Mouse (Mus musculus): ENCODE results near the gene Gm21987.
"Not testable (repeated sequence)": the region's sequence is repeated elsewhere in the genome, so short reads cannot be mapped to it uniquely, and the experiment has no call there.

Gene Gm21987

DNA sequence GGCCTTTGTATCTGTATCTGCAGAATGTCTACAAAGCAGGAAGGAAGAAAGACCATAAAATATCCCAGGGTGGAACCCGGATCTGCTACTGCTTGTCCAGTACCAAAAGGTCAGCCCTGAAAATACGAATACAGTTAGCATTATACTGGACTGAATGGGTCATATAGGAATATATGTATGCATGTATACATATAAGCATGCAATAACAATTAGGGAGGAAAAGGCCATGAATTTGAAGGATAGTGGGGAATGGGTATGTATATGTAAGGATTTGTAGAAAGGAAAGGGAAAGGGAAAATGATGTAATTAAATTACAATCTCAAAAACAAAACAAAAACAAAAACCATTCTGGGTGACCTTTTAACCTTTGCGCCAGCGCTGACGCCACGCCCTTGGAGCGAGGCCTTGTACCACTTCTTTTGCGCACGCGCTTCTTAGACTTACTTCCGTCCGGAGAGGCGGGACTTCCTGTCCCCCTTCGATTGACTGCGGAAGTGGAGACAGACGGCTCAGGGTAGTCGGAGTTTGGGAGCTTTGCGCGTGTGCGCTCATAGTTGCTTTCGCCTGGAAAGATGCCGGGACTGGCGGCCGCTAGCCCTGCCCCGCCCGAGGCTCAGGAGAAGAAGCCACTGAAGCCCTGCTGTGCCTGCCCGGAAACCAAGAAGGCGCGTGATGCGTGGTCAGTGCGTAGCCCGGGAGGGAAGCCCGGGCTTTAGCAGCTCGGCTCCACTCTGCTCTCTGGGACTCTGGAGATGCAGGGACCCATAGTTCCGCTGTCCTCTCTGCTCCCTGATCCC, at the start of gene Gm21987, which contains the start of gene Cox17:
Gm21987 (plus strand) TSS at position 512 of the 797 bp plus-strand sequence.
Cox17 (plus strand) TSS at position 463 of the 797 bp plus-strand sequence.
- peak; percentile 95 for DNase-seq (ENCODE audit: low spot score)

DNA sequence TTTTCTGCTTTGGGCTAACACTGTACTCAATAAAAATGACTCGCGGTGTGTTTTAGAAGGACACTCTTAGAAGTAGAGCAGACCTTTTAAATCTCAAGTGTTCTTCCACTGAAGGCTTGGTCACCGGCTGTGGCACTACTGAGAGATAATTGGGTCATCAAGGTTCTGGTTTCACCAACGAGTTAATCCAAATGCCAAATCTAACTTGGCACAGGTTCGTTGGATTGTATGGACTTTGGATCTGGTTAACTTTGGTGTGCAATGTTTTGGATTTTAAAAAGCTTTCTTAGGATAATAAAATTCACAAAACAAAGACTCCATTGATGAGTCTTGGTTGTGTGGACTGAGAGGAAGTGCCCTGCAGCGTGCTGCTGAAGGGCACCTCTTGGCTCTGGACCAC, 48.4 kb upstream of the Gm21987 start:
- DNase-seq (ENCODE audit: low spot score), result no peak

- DNase-seq (ENCODE audit: low spot score), result no peak
Measured at GRCm38 (mm10) chr16:38302367-38302766, 44.5 kb upstream of the Gm21987 start.

GRCm38 (mm10) chr16:38304460-38305194, 42.2 kb upstream of the Gm21987 start:
- no peak for DNase-seq (ENCODE audit: low spot score)

GRCm38 (mm10) chr16:38306571-38307220, 40.1 kb upstream of the Gm21987 start:
- no peak for DNase-seq (ENCODE audit: low spot score)

DNA sequence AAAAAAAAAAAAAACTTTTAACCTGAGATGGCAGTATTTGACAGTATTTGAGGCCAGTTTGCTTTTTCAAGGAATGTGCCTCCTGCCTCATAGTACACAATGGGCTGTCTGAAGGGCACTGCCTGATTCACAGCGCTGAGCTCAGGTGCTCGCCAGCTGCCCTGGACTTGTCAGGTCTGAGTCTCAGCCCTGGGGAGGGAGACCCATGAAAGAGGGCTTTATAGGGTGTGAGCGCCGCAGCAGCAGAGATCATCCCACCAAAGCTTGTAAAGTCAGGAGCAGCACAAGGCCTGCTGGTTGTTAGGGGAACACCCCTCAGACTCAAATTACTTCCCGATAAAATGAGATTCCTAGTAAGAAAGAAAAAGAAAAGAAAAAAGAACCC, 39.6 kb upstream of the Gm21987 start:
- DNase-seq (ENCODE audit: low spot score), result no peak

DNA sequence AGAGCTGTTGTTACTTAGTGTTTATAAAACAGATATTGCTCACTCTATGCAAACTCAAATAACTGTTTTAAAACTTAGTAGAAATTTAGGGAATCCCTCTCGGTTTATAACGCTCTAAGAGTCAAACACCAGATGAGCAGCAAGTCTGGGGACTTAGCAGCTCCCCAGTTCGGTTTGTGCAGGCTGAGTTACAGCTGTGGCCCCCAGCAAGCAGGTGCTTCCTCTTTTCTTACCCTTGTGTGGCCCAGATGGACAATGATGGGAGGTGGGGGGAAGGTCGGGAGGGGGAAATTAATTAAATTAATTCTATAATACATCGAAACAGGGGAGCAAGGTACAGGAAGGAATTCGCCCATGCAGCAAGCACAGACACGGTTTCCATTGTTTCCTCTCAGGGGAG, 39.2 kb upstream of the Gm21987 start:
- no peak for DNase-seq (ENCODE audit: low spot score)

GRCm38 (mm10) chr16:38308195-38308594, 38.6 kb upstream of the Gm21987 start:
- DNase-seq (ENCODE audit: low spot score), result no peak

DNA sequence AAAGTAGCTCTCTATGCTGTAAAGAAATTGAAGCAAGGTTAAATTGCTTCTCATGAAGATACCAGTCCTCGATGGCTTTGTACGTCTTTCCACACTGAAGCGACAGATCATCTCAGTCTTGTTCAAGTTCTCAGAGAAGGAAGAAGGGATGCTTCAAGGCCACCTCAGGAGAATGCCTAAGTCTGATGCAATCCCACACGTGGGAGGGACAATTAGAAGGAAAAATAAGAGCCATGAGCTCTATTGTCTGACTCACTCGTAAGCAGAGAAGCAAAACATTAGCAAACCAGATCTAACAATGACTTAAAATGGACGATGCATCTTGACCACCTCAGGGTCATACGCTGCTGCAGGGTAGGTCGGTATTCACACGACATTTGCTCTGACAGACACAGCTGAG, 28.3 kb upstream of the Gm21987 start:
- no peak for DNase-seq (ENCODE audit: low spot score)

DNA sequence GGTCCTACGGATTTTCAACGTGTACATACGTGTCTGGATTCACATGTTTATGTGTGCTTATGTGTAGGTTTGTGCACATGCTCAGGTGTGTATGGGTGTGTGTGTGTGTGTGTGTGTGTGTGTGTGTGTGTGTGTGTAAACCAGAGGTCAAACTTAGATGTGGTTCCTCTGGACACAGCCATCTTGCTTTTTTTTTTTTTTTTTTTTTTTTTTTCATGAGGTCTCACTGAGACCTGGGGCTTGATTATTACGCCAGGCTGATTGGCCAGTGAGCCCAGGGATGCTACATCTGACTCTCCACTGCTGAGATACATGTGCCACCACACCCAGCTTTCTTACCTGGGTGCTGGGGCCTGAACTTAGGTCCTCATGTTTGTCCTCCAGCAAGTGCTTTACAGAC, 27.8 kb upstream of the Gm21987 start:
- DNase-seq (ENCODE audit: low spot score), result no peak

GRCm38 (mm10) chr16:38321452-38321935, 25.3 kb upstream of the Gm21987 start:
- DNase-seq (ENCODE audit: low spot score), result peak; percentile 72

- DNase-seq (ENCODE audit: low spot score), result no peak
Measured at GRCm38 (mm10) chr16:38324311-38324710, 22.5 kb upstream of the Gm21987 start.

GRCm38 (mm10) chr16:38326778-38327397, 20.0 kb upstream of the Gm21987 start:
- DNase-seq (ENCODE audit: low spot score), result no peak

GRCm38 (mm10) chr16:38329340-38329739, 17.5 kb upstream of the Gm21987 start:
- no peak for DNase-seq (ENCODE audit: low spot score)

- no peak for DNase-seq (ENCODE audit: low spot score)
Measured at GRCm38 (mm10) chr16:38334431-38334830, 12.4 kb upstream of the Gm21987 start.

GRCm38 (mm10) chr16:38338077-38338476, 8.8 kb upstream of the Gm21987 start:
- DNase-seq (ENCODE audit: low spot score), result not testable (repeated sequence)

GRCm38 (mm10) chr16:38341396-38342324, 5.2 kb upstream of the Gm21987 start, which contains the start of gene Maats1:
Maats1 (minus strand) TSS chr16:38342143.
- DNase-seq (ENCODE audit: low spot score), result peak; percentile 70

DNA sequence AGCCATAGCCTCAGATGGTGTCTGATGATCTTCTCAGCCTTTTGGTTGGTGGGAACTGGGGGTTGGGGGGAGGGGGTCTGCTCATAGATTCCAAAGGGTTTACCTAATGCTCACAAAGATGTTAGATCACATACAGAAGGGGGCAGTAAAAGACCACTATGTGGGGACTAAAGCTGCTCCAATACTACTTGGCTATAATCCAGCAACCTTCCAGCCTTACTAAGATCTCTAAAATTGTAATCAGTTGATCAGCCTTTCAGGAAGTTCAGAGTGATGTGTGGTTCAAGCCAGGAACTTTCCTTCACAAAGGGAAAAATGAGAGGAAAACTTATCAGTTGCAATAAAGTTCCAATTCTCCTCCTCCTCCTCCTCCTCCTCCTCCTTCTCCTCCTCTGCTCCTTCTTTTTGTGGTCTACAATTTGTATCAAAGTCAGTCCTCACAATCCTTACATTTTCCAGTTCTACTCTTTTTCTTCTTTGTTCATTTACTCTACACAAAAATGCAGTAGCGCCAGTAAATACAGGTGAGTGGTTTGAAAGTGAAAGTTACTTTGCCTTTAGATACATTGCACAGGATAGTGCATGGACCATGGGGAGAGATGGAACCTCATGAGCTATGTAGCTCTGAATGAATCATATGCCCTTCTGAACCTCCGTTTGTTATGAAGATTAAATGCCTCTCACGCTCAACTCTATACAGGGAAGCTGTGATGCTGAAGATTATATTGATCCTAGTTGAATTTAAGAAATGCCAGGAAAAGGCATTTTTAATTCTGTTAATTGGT, 1.7 kb upstream of the Gm21987 start:
- no peak for DNase-seq (ENCODE audit: low spot score)

- DNase-seq (ENCODE audit: low spot score), result no peak
Measured at GRCm38 (mm10) chr16:38347588-38347987, 748 bp downstream of the Gm21987 start.

DNA sequence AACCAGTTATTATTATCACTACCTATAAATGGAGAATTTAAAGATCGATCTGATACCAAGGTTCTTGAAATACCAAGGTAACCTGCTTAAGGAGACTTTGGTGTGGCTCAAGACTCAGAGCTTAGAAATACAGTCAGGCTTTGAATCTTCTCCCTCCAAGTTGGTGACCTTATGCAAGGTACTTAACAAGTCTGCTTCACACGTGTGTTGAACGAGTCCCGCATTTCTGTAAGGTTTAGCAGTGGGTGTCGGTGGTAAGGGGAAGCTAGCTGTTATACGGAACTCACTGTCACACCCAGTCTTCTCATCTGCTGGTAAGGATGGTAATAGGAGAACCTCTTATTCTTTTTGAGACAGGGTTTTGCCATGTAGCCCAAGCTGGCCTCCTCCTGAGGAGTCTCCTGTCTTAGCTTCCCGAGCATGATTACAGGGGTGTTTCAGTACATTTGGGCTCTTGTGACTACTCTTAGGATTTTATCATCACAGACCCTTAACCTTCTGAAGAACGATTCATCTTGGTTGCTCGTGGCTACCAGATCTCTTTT, 1.4 kb downstream of the Gm21987 start:
- DNase-seq (ENCODE audit: low spot score), result no peak

Measured in layer of hippocampus, adult 11-12 months (tissue).